Mouse (Mus musculus) intestine, postnatal 0 days (tissue): Measurements from ENCODE around the gene Golga2. TPM values are rescaled to one million over a fixed set of nuclear protein-coding genes. Genes with fewer than 3 reads are reported as not detected.
"Not testable (repeated sequence)": the region's sequence is repeated elsewhere in the genome, so short reads cannot be mapped to it uniquely, and the experiment has no call there.

Experiments used
- ATAC-seq: fragments of 200-750 bp; cut with Nextera tagmentation; 2 replicates; pipeline ENCODE4 v1.8.0; 2017; ENCODE audit warnings: mild to moderate bottlenecking, moderate TSS enrichment, moderate library complexity
- H3K27ac ChIP-seq: fragments of 300-500 bp; sonication (generic); 2 replicates; pipeline ENCODE4 v1.5.1; 2014; ENCODE audit warnings: mild to moderate bottlenecking, low read depth, low read length, moderate library complexity
- H3K27me3 ChIP-seq: fragments of 300-500 bp; sonication (generic); replicated peaks from 2 replicates; pipeline ENCODE4 v1.6.1; 2014; ENCODE audit warnings: low read length, mixed read lengths; ENCODE audit not compliant: control insufficient read depth, insufficient read depth
- H3K36me3 ChIP-seq: fragments of 300-500 bp; sonication (generic); 2 replicates; pipeline ENCODE4 v1.6.1; 2014; ENCODE audit warnings: mild to moderate bottlenecking, moderate library complexity; ENCODE audit not compliant: control insufficient read depth, insufficient read depth
- H3K4me1 ChIP-seq: fragments of 300-500 bp; sonication (generic); replicated peaks from 2 replicates; pipeline ENCODE4 v1.6.1; 2014; ENCODE audit warnings: antibody characterized with exemption, low read length, mixed read lengths; ENCODE audit not compliant: control insufficient read depth, insufficient read depth
- H3K4me2 ChIP-seq: fragments of 300-500 bp; sonication (generic); replicated peaks from 2 replicates; pipeline ENCODE4 v1.6.1; 2014; ENCODE audit warnings: low read depth, mild to moderate bottlenecking, moderate library complexity
- H3K4me3 ChIP-seq: fragments of 300-500 bp; sonication (generic); 2 replicates; pipeline ENCODE4 v1.5.1; 2014; ENCODE audit warnings: low read depth, low read length
- H3K9ac ChIP-seq: fragments of 300-500 bp; sonication (generic); 2 replicates; pipeline ENCODE4 v1.6.1; 2014; ENCODE audit warnings: mild to moderate bottlenecking, low read depth, low read length
- H3K9me3 ChIP-seq: fragments of 300-500 bp; sonication (generic); 2 replicates; pipeline ENCODE4 v1.6.1; 2016; ENCODE audit warnings: mixed run types; ENCODE audit not compliant: control insufficient read depth
- CTCF ChIP-seq: sonication (generic); IDR thresholded peaks from 2 replicates; pipeline ENCODE4 v1.5.1; 2016; ENCODE audit warnings: low read depth, mild to moderate bottlenecking, control low read depth, antibody characterized with exemption, moderate library complexity
- WGBS: fragments of 180-500 bp; shearing (Covaris S2); extraction: QIAGEN DNeasy Blood & Tissue Kit; methylation state at CpG from one replicate; pipeline ENCODE4 v1.1.7; 2014; 5-methylcytosine and 5-hydroxymethylcytosine counted together
- polyA plus RNA-seq: library from polyadenylated mRNA; unstranded; fragments of >200 nt; fragmentation: Nextera tagmentation; extraction: Ambion mirVana; gene quantifications from 2 replicates; pipeline ENCODE4 v1.2.1, GENCODE M21; 2015

The Golga2 gene
- polyA plus RNA-seq, 1 experiment from 2014 or later: 15.2 TPM

GRCm38 (mm10) chr2:32283986-32284385 is 3.2 kb upstream of the Golga2 start:
- Histone ChIP-seq H3K27me3 (no peaks in the 10 kb centered on the region), H3K27ac (no peak overlapping the region), H3K4me3 (no peak overlapping the region), H3K9ac (no peak overlapping the region), H3K4me1 (no peaks in the 10 kb centered on the region), H3K36me3 (peaks cover 30% of the 10 kb centered on the region), H3K4me2 (no peak overlapping the region), H3K9me3 (no peaks in the 10 kb centered on the region)
- TF ChIP-seq CTCF: no peak
- no peak for ATAC-seq
- WGBS: 67% methylated on average over 3 of the region's 3 CpGs

GRCm38 (mm10) chr2:32287923-32288367 is 761 bp downstream of the Golga2 start, which contains the start of gene Swi5:
TSS of gene Swi5 (minus strand) at chr2:32288075.
- peak; percentile 99 for ATAC-seq
- under 1% methylated on average over 39 of the region's 41 CpGs for WGBS

GRCm38 (mm10) chr2:32288371-32288931 is 1.3 kb downstream of the Golga2 start:
- H3K27ac ChIP-seq: peak overlapping the region; percentile 61; the same call in 1 of the 2 replicates
- H3K36me3 ChIP-seq: peaks cover 20% of the 10 kb centered on the region
- peak overlapping the region; percentile 76 for H3K9ac ChIP-seq
- H3K4me1 ChIP-seq: no peaks in the 10 kb centered on the region
- peak overlapping the region; percentile 80 for H3K4me3 ChIP-seq
- no peak for TF ChIP-seq CTCF
- H3K4me2 ChIP-seq: peak overlapping the region; percentile 72
- H3K27me3 ChIP-seq: no peaks in the 10 kb centered on the region
- under 1% methylated on average over 21 of the region's 29 CpGs for WGBS
- peak; percentile 53 for ATAC-seq
- no peaks in the 10 kb centered on the region for H3K9me3 ChIP-seq

More at GRCm38 (mm10) chr2:32287923-32288367, 761 bp downstream of the Golga2 start, which contains the start of gene Swi5:
- Histone ChIP-seq H3K36me3 (peaks cover 20% of the 10 kb centered on the region), H3K4me2 (peak within 1 kb of the TSS; percentile 83), H3K9ac (peak within 1 kb of the TSS; percentile 94), H3K27ac (peak within 1 kb of the TSS; percentile 73), H3K4me1 (no peaks in the 10 kb centered on the region), H3K27me3 (no peaks in the 10 kb centered on the region), H3K9me3 (no peaks in the 10 kb centered on the region), H3K4me3 (peak within 1 kb of the TSS; percentile 80)
- no peak for TF ChIP-seq CTCF

- no peak for ATAC-seq
- H3K4me3 ChIP-seq: peak overlapping the region; percentile 80
These were observed 2.4 kb downstream of the Golga2 start for GRCm38 (mm10) chr2:32289578-32289977.

GRCm38 (mm10) chr2:32294348-32294747 is 7.2 kb downstream of the Golga2 start:
- no peaks in the 10 kb centered on the region for H3K27me3 ChIP-seq
- ATAC-seq: no peak
- no peak overlapping the region for H3K4me3 ChIP-seq
- peaks cover 44% of the 10 kb centered on the region for H3K36me3 ChIP-seq
- WGBS: 84% methylated on average over 8 of the region's 8 CpGs
- H3K4me2 ChIP-seq: no peak overlapping the region
- H3K9ac ChIP-seq: no peak overlapping the region
- H3K27ac ChIP-seq: no peak overlapping the region
- TF ChIP-seq CTCF: no peak
- H3K9me3 ChIP-seq: no peaks in the 10 kb centered on the region
- no peaks in the 10 kb centered on the region for H3K4me1 ChIP-seq

More at GRCm38 (mm10) chr2:32289578-32289977, 2.4 kb downstream of the Golga2 start:
- Histone ChIP-seq H3K27me3 (no peaks in the 10 kb centered on the region), H3K4me1 (no peaks in the 10 kb centered on the region), H3K36me3 (peaks cover 19% of the 10 kb centered on the region), H3K4me2 (peak overlapping the region; percentile 72), H3K27ac (no peak overlapping the region), H3K9me3 (no peaks in the 10 kb centered on the region), H3K9ac (no peak overlapping the region)
- peak; percentile 75 for TF ChIP-seq CTCF

- Histone ChIP-seq H3K27ac (no peak overlapping the region), H3K4me1 (no peaks in the 10 kb centered on the region), H3K9ac (no peak overlapping the region), H3K4me2 (no peak overlapping the region), H3K4me3 (no peak overlapping the region), H3K36me3 (peaks cover 51% of the 10 kb centered on the region), H3K27me3 (no peaks in the 10 kb centered on the region), H3K9me3 (no peaks in the 10 kb centered on the region)
- 72% methylated on average over 3 of the region's 3 CpGs for WGBS
- 0 out of 2 replicates have a peak, but pooled peaks have one; percentile 25 for ATAC-seq
- TF ChIP-seq CTCF: no peak
These were observed 8.1 kb downstream of the Golga2 start for GRCm38 (mm10) chr2:32295285-32295684.

GRCm38 (mm10) chr2:32295842-32296241 is 8.7 kb downstream of the Golga2 start:
- not testable (repeated sequence) for H3K27ac ChIP-seq, H3K4me1 ChIP-seq, H3K4me3 ChIP-seq, H3K4me2 ChIP-seq, H3K27me3 ChIP-seq, H3K9ac ChIP-seq, H3K9me3 ChIP-seq, ATAC-seq
- H3K36me3 ChIP-seq: peaks cover 51% of the 10 kb centered on the region
- WGBS: 78% methylated on average over 2 of the region's 2 CpGs
